Mouse (Mus musculus): Measurements from ENCODE around the gene Csdc2. TPM values are rescaled to one million over a fixed set of nuclear protein-coding genes. Genes with fewer than 3 reads are reported as not detected.

Csdc2 gene
- 0.96 TPM for polyA plus RNA-seq (2015; fragmentation: Illumina TruSeq; extraction: RNeasy Lipid Tissue Mini Kit (QIAGEN cat#74804); ENCODE audit: insufficient read depth, low read depth, low replicate concordance)

GRCm38 (mm10) chr15:81936679-81937078, at the start of gene Csdc2:
Gene Csdc2 (plus strand): TSS chr15:81936759.

DNA sequence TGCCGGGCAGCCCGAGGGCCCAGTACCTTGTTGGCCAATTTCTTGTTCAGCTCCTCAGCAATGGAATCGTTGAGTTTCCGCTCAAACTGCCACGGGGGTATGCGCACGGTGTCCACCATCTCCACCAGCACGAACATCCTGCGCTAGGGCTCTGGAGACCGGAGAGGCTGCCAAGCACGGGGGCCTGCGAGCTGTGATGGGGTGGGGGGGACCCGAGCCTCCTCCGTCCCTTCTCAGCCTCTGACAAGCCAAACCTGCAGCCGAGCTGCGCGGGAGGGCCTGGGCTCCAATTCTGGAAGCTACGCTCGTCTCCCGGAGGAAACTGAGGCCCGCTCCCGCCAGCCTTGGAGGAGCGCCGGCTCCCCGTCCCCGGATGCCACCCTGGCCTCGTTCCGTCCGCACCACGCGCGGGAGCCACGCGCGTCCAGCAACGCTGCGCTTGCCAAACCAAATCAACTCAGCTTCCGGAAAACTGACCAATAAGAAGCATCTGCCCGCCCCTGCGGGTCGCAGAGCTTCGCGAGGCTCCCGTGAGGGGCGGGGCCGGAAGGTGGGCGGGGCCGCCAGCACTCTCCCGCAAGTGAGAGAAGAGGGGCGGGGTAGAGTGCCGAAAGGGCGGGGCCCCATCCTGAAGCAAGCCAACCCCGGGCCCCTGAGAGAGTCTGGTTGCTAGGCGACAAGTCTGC, 10.7 kb upstream of the Csdc2 start, which contains the start of gene Polr3h:
Gene Polr3h, minus strand, starts transcription at position 481 of the 686 bp plus-strand sequence.

DNA sequence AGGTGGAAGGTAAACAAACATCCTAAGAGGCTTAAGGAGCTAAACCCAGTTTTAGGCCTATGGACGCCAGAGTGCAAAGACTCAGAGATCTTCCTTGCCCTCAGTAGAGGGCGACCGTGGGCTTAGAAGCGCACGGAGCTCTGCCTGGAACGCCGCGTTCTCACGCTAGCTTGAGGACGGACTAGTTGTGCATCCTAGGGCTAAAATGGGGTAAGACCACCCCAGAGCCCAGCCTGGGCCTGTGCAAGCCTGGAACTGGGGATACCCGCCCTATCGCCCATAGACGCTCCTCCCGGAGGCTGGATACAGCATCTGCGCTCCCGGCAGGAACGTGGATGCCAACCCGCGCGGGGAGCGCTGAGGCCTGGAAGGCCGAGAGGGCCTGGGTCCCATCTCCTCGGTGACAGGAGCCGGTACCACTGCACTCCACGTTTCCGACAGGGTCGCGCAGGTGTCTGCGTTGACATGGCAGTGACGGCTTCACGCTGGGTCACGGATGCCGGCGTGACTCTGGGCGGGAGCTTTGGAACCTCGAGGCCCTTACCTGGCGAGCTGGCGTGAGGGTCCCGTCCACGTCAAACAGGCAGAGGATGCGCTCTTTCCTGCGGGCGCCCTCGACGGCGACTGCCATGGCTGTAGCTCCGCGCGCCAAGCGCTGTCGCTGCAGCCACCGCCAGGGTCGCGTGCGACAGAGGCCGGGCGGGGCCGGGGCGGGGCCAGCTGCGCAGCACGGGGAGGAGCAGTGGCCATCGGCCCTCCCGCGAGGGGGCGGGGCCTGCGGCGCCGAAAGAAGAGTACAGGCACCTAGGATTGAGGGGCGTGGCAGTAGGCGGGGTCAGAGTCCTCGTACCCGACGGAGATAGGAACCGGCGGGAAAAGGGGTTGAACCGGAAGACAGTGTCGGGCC, 23.9 kb downstream of the Csdc2 start, which contains the start of gene Pmm1:
Gene Pmm1, minus strand, starts transcription at position 760 of the 907 bp plus-strand sequence.

GRCm38 (mm10) chr15:81980321-81980720, 43.8 kb downstream of the Csdc2 start, which contains the start of gene 1700029P11Rik:
Gene 1700029P11Rik (plus strand): TSS chr15:81980540.

GRCm38 (mm10) chr15:81987646-81988045, 51.1 kb downstream of the Csdc2 start, which contains the start of gene Xrcc6:
Gene Xrcc6 (plus strand): TSS chr15:81987835.

Other genes starting within 250 kb of the Csdc2 start
- gene Chadl, start 239.5 kb upstream of the Csdc2 start, polyA plus RNA-seq (2015; fragmentation: Illumina TruSeq; extraction: RNeasy Lipid Tissue Mini Kit (QIAGEN cat#74804); ENCODE audit: insufficient read depth, low read depth, low replicate concordance), result 1.5 TPM
- gene Zc3h7b, start 191.7 kb upstream of the Csdc2 start, polyA plus RNA-seq (2015; fragmentation: Illumina TruSeq; extraction: RNeasy Lipid Tissue Mini Kit (QIAGEN cat#74804); ENCODE audit: insufficient read depth, low read depth, low replicate concordance), result 7.7 TPM
- gene Rangap1, start 191.2 kb upstream of the Csdc2 start, polyA plus RNA-seq (2015; fragmentation: Illumina TruSeq; extraction: RNeasy Lipid Tissue Mini Kit (QIAGEN cat#74804); ENCODE audit: insufficient read depth, low read depth, low replicate concordance), result 7.8 TPM
- gene Tef, start 134.3 kb upstream of the Csdc2 start, polyA plus RNA-seq (2015; fragmentation: Illumina TruSeq; extraction: RNeasy Lipid Tissue Mini Kit (QIAGEN cat#74804); ENCODE audit: insufficient read depth, low read depth, low replicate concordance), result 14.2 TPM
- 5.4 TPM for gene Tob2, start 78.0 kb upstream of the Csdc2 start, polyA plus RNA-seq (2015; fragmentation: Illumina TruSeq; extraction: RNeasy Lipid Tissue Mini Kit (QIAGEN cat#74804); ENCODE audit: insufficient read depth, low read depth, low replicate concordance)
- gene Phf5a, start 64.8 kb upstream of the Csdc2 start, polyA plus RNA-seq (2015; fragmentation: Illumina TruSeq; extraction: RNeasy Lipid Tissue Mini Kit (QIAGEN cat#74804); ENCODE audit: insufficient read depth, low read depth, low replicate concordance), result 11.9 TPM
- gene Aco2, start 64.5 kb upstream of the Csdc2 start, polyA plus RNA-seq (2015; fragmentation: Illumina TruSeq; extraction: RNeasy Lipid Tissue Mini Kit (QIAGEN cat#74804); ENCODE audit: insufficient read depth, low read depth, low replicate concordance), result 36.1 TPM
- gene Polr3h, start 10.5 kb upstream of the Csdc2 start, polyA plus RNA-seq (2015; fragmentation: Illumina TruSeq; extraction: RNeasy Lipid Tissue Mini Kit (QIAGEN cat#74804); ENCODE audit: insufficient read depth, low read depth, low replicate concordance), result 4.1 TPM
- 5.2 TPM for gene Pmm1, start 24.2 kb downstream of the Csdc2 start, polyA plus RNA-seq (2015; fragmentation: Illumina TruSeq; extraction: RNeasy Lipid Tissue Mini Kit (QIAGEN cat#74804); ENCODE audit: insufficient read depth, low read depth, low replicate concordance)
- gene 1700029P11Rik, start 43.8 kb downstream of the Csdc2 start, polyA plus RNA-seq (2015; fragmentation: Illumina TruSeq; extraction: RNeasy Lipid Tissue Mini Kit (QIAGEN cat#74804); ENCODE audit: insufficient read depth, low read depth, low replicate concordance), result not detected
- gene Xrcc6, start 51.1 kb downstream of the Csdc2 start, polyA plus RNA-seq (2015; fragmentation: Illumina TruSeq; extraction: RNeasy Lipid Tissue Mini Kit (QIAGEN cat#74804); ENCODE audit: insufficient read depth, low read depth, low replicate concordance), result 14.2 TPM
- 13.3 TPM for gene Desi1, start 97.1 kb downstream of the Csdc2 start, polyA plus RNA-seq (2015; fragmentation: Illumina TruSeq; extraction: RNeasy Lipid Tissue Mini Kit (QIAGEN cat#74804); ENCODE audit: insufficient read depth, low read depth, low replicate concordance)
- 15.2 TPM for gene Snu13, start 110.8 kb downstream of the Csdc2 start, polyA plus RNA-seq (2015; fragmentation: Illumina TruSeq; extraction: RNeasy Lipid Tissue Mini Kit (QIAGEN cat#74804); ENCODE audit: insufficient read depth, low read depth, low replicate concordance)
- gene 4930407I10Rik, start 122.4 kb downstream of the Csdc2 start, polyA plus RNA-seq (2015; fragmentation: Illumina TruSeq; extraction: RNeasy Lipid Tissue Mini Kit (QIAGEN cat#74804); ENCODE audit: insufficient read depth, low read depth, low replicate concordance), result not detected
- not detected for gene Mei1, start 133.2 kb downstream of the Csdc2 start, polyA plus RNA-seq (2015; fragmentation: Illumina TruSeq; extraction: RNeasy Lipid Tissue Mini Kit (QIAGEN cat#74804); ENCODE audit: insufficient read depth, low read depth, low replicate concordance)
- 9.6 TPM for gene Ccdc134, start 191.2 kb downstream of the Csdc2 start, polyA plus RNA-seq (2015; fragmentation: Illumina TruSeq; extraction: RNeasy Lipid Tissue Mini Kit (QIAGEN cat#74804); ENCODE audit: insufficient read depth, low read depth, low replicate concordance)
- 12.1 TPM for gene Srebf2, start 210.4 kb downstream of the Csdc2 start, polyA plus RNA-seq (2015; fragmentation: Illumina TruSeq; extraction: RNeasy Lipid Tissue Mini Kit (QIAGEN cat#74804); ENCODE audit: insufficient read depth, low read depth, low replicate concordance)